Comparison of ENCODE assay signal across 8 mouse cellular contexts in genomic region chr14:52257484-52258213, GRCm38 (mm10). TPM values are rescaled to one million over a fixed set of nuclear protein-coding genes. Genes with fewer than 3 reads are reported as not detected.
DNase-seq lines count a peak whose midpoint lies in the region; ATAC-seq lines count a peak whose summit lies in the region.

Gene Chd8, minus strand, starts transcription at chr14:52257780.

- H3K4me1 ChIP-seq in embryonic facial prominence, embryonic 13.5 days = peaks cover 11% of the 10 kb centered on the region
- H3K4me1 ChIP-seq in limb, embryonic 13.5 days = peaks cover 12% of the 10 kb centered on the region
- H3K4me1 ChIP-seq in midbrain, embryonic 16.5 days (ENCODE audit: control insufficient read depth, insufficient read depth, low read length) = peaks cover 21% of the 10 kb centered on the region

- H3K27ac ChIP-seq in embryonic facial prominence, embryonic 13.5 days = peak within 1 kb of the TSS; percentile 95
- H3K27ac ChIP-seq in limb, embryonic 13.5 days = peak within 1 kb of the TSS; percentile 95
- peak within 1 kb of the TSS; percentile 94 for H3K27ac ChIP-seq in midbrain, embryonic 16.5 days (ENCODE audit: low read length)

- peak; percentile 99 for DNase-seq in 3134 (ENCODE audit: extremely low read depth, insufficient read length, low spot score)
- DNase-seq in adrenal gland, postnatal 36 days = peak; percentile 99
- DNase-seq in heart, adult 18-20 months = peak; percentile 98 to 99
- DNase-seq in kidney, adult 8-10 months = peak; percentile 98 to 99
- DNase-seq in spleen, postnatal 10 days (ENCODE audit: low spot score in 2 of 2) = peak; percentile 97 to 99

- 0 out of 2 replicates have a peak, but pooled peaks cover 9% of the 10 kb centered on the region for H3K36me3 ChIP-seq in embryonic facial prominence, embryonic 13.5 days
- peaks cover 11% of the 10 kb centered on the region for H3K36me3 ChIP-seq in limb, embryonic 13.5 days
- H3K36me3 ChIP-seq in midbrain, embryonic 16.5 days (ENCODE audit: control insufficient read depth, insufficient read depth, low read length) = peaks cover 8% of the 10 kb centered on the region; the same call in 1 of the 2 replicates

- ATAC-seq in embryonic facial prominence, embryonic 13.5 days (ENCODE audit: insufficient number of reproducible peaks, insufficient read depth, low FRiP score, low TSS enrichment, low read depth) = peak; percentile 100
- ATAC-seq in limb, embryonic 13.5 days (ENCODE audit: low FRiP score, low read depth) = peak; percentile 100
- peak; percentile 100 for ATAC-seq in midbrain, embryonic 16.5 days

- peak within 1 kb of the TSS; percentile 95 for H3K9ac ChIP-seq in embryonic facial prominence, embryonic 13.5 days
- peak within 1 kb of the TSS; percentile 92 for H3K9ac ChIP-seq in limb, embryonic 13.5 days
- peak within 1 kb of the TSS; percentile 92 for H3K9ac ChIP-seq in midbrain, embryonic 16.5 days (ENCODE audit: low read depth, low read length)

- no peaks in the 10 kb centered on the region for H3K27me3 ChIP-seq in embryonic facial prominence, embryonic 13.5 days
- no peaks in the 10 kb centered on the region for H3K27me3 ChIP-seq in limb, embryonic 13.5 days
- no peaks in the 10 kb centered on the region for H3K27me3 ChIP-seq in midbrain, embryonic 16.5 days (ENCODE audit: control insufficient read depth, insufficient read depth, low read depth, low read length)

- peak within 1 kb of the TSS; percentile 88 for H3K4me3 ChIP-seq in embryonic facial prominence, embryonic 13.5 days
- H3K4me3 ChIP-seq in limb, embryonic 13.5 days = peak within 1 kb of the TSS; percentile 84
- peak within 1 kb of the TSS; percentile 94 for H3K4me3 ChIP-seq in midbrain, embryonic 16.5 days (ENCODE audit: low read depth, low read length)

- H3K4me2 ChIP-seq in embryonic facial prominence, embryonic 13.5 days = peak within 1 kb of the TSS; percentile 79
- H3K4me2 ChIP-seq in limb, embryonic 13.5 days (replicated peaks) = peak within 1 kb of the TSS; percentile 86
- peak within 1 kb of the TSS; percentile 81 for H3K4me2 ChIP-seq in midbrain, embryonic 16.5 days (ENCODE audit: low read length)

- WGBS in embryonic facial prominence, embryonic 13.5 days = under 1% methylated on average over 54 of the region's 54 CpGs
- under 1% methylated on average over 53 of the region's 54 CpGs for WGBS in limb, embryonic 13.5 days
- WGBS in midbrain, embryonic 16.5 days = under 1% methylated on average over 53 of the region's 54 CpGs

- H3K9me3 ChIP-seq in embryonic facial prominence, embryonic 13.5 days = no peaks in the 10 kb centered on the region
- H3K9me3 ChIP-seq in limb, embryonic 13.5 days = no peaks in the 10 kb centered on the region
- no peaks in the 10 kb centered on the region for H3K9me3 ChIP-seq in midbrain, embryonic 16.5 days (replicated peaks; ENCODE audit: control insufficient read depth, low read length, poor library complexity, severe bottlenecking)

RNA-seq across cellular contexts. Expression of gene Chd8, which starts in this region (rescaled TPM):
- total RNA-seq in adrenal gland, postnatal 36 days (2021) = 10 to 100 TPM; 90.1 to 92.4 TPM
- polyA plus RNA-seq in embryonic facial prominence, embryonic 13.5 days (2015; fragmentation: Nextera tagmentation; extraction: Ambion mirVana) = 47.4 and 49.9 TPM in 2 replicates
- 10 to 100 TPM; 34.2 to 37.7 TPM for total RNA-seq in heart, adult 18-20 months (2021)
- 36.6 and 50.3 TPM in 2 replicates for polyA plus RNA-seq in limb, embryonic 13.5 days (2015; fragmentation: Nextera tagmentation; extraction: Ambion mirVana)
- polyA plus RNA-seq in midbrain, embryonic 16.5 days (2015; fragmentation: Nextera tagmentation; extraction: Ambion mirVana) = 43.1 and 45.5 TPM in 2 replicates

Comparison
In these comparisons a context has a peak if more than half of its experiments do, and no peak if none do; other contexts are left out.
1. Peak in every context shown above with its lines: DNase-seq, ATAC-seq, H3K4me3 ChIP-seq and H3K27ac ChIP-seq.